Mouse (Mus musculus): ENCODE results near the gene Ube2o.
"Not testable (repeated sequence)": the region's sequence is repeated elsewhere in the genome, so short reads cannot be mapped to it uniquely, and the experiment has no call there.

Gene Ube2o

DNA sequence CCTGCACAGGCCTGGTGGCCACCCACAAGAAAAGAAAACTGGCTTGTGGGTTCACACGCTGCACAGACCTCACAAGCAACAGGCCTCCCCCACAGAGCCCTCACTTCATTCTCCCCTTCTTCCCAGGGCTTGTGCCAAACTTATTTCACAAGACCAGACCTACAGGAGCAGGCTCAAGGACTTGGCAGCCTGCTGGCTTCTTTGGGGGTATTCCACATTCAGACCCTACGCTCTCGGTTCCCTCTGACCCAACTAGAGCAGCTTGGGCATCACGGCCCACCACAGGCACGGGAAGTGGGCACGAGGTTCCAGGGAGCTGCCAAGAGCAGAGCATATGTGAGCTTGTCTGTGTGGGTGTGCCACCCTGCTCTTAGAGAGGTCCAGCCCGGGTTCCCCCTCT, 36.4 kb upstream of the Ube2o start:
- H3K4me3 ChIP-seq (replicated peaks; ENCODE audit: low read length) = 0 out of 2 replicates have a peak overlapping the region, but pooled peaks have one; percentile 7
- H3K27me3 ChIP-seq (ENCODE audit: insufficient read depth, low read length) = peaks cover 3% of the 10 kb centered on the region; the same call in 1 of the 2 replicates
- no peaks in the 10 kb centered on the region for H3K9me3 ChIP-seq (ENCODE audit: low read length)
- TF ChIP-seq POU5F1 (IDR thresholded peaks at IDR 0.05; ENCODE audit: borderline replicate concordance, low read length) = no peak
- TF ChIP-seq CTCF (conservative IDR thresholded peaks at IDR 0.05; ENCODE audit: low read length) = no peak
- no peak for TF ChIP-seq NANOG (IDR thresholded peaks at IDR 0.05; ENCODE audit: borderline replicate concordance, low read length)
- H3K36me3 ChIP-seq (ENCODE audit: insufficient read depth, low read length) = peaks cover 23% of the 10 kb centered on the region
- H3K4me1 ChIP-seq (replicated peaks; ENCODE audit: low read depth, low read length) = peaks cover 98% of the 10 kb centered on the region

DNA sequence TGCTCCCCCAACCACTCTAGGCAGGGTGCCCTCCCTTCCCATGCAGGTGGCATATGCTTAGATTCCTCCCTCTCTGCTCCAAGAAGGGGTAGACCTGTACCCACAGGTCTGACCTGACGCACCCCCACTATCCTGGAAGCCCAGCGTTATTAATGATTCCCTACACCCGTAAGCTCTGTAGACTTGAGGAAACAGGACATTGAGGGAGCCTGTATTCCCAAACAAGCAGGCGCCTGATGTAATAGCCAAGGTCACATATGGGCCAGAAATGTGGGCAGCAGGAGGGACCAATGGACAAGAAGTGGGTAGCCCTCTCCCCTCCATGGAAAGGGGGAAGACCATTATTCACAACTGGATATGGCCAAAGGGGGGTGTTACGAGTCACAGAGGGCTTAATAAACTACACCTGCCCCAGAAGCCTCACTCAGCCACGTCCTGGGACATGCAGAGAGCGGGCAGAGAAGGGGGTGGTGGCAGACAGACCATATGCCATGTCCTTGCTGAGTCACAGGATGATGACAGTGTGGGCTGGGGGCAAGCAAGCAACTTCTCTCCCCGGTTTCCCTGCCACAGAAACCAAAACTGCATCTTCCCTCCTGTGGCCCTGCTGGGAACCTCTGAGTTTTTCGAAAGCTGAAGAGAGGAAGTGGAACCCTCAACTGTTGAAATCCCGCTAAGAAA, 35.3 kb upstream of the Ube2o start:
- H3K4me3 ChIP-seq (replicated peaks; ENCODE audit: low read length) = peak overlapping the region; percentile 11; the same call in 1 of the 2 replicates
- no peaks in the 10 kb centered on the region for H3K27me3 ChIP-seq (ENCODE audit: insufficient read depth, low read length)
- TF ChIP-seq POU5F1 (IDR thresholded peaks at IDR 0.05; ENCODE audit: borderline replicate concordance, low read length) (no peak), NANOG (IDR thresholded peaks at IDR 0.05; ENCODE audit: borderline replicate concordance, low read length) (no peak), CTCF (conservative IDR thresholded peaks at IDR 0.05; ENCODE audit: low read length) (no peak)
- no peaks in the 10 kb centered on the region for H3K9me3 ChIP-seq (ENCODE audit: low read length)
- H3K36me3 ChIP-seq (ENCODE audit: insufficient read depth, low read length) = peaks cover 23% of the 10 kb centered on the region
- H3K4me1 ChIP-seq (replicated peaks; ENCODE audit: low read depth, low read length) = peaks cover 97% of the 10 kb centered on the region

DNA sequence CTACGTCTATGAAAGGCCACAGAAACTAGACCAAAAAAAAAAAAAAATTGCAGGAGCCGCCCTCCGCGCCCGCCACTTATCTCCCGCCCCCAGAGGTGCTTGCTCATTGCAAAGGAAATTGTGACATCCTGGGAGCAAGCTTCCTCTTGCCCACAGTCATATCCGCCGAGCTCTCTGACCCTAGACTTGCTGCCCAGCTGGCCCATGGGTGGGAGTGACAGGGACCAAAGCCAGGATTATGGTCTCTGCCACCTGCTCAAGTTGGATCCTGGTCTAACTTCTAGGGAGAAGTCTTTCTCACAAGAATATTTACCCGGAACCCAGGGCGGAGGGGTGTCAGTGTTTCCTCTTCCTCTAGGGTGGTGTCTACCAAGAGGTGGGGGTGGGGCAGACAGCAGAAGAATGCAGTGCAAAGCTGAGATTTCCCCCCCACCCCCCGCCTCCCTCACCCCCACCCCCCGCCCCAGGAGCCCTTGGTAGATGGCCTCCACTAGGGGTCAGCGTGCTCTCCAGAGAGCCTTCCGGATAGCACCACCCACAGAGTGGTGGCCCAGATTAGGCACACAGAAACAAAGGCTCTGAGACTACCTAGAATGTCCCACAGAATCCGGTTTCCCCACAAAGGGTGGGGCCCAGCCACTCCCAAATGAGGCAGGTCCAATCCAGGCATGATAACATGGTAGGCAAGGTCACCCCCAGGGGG, 34.6 kb upstream of the Ube2o start:
- H3K27me3 ChIP-seq (ENCODE audit: insufficient read depth, low read length) = no peaks in the 10 kb centered on the region

DNA sequence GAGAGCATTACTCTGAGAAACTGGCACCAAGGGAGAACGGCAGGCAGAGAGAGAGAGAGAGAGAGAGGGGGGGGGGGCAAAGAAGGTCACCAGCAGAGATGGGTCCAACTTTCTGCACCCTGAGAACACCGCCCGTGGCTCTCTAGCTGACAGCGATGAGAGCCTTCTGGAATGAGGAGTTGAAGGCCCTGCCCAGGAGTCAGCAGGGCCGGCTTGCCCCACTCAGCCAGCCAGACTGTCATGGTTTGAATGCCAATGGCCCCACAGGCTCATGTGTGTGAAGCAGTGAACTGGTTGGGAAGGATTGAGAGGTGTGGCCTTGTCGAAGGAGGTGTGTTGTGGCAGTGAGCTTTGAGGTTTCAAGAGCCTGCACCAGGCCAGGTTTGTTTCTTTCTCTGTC, 32.0 kb upstream of the Ube2o start:
- H3K4me1 ChIP-seq (replicated peaks; ENCODE audit: low read depth, low read length) = peaks cover 94% of the 10 kb centered on the region
- H3K9me3 ChIP-seq (ENCODE audit: low read length) = no peaks in the 10 kb centered on the region
- H3K27me3 ChIP-seq (ENCODE audit: insufficient read depth, low read length) = no peaks in the 10 kb centered on the region
- no peak for TF ChIP-seq NANOG (IDR thresholded peaks at IDR 0.05; ENCODE audit: borderline replicate concordance, low read length)
- TF ChIP-seq POU5F1 (IDR thresholded peaks at IDR 0.05; ENCODE audit: borderline replicate concordance, low read length) = no peak
- TF ChIP-seq CTCF (conservative IDR thresholded peaks at IDR 0.05; ENCODE audit: low read length) = no peak
- H3K4me3 ChIP-seq (replicated peaks; ENCODE audit: low read length) = no peak overlapping the region
- peaks cover 29% of the 10 kb centered on the region for H3K36me3 ChIP-seq (ENCODE audit: insufficient read depth, low read length)

More for the DNA sequence above, 34.6 kb upstream of the Ube2o start:
- Histone ChIP-seq H3K36me3 (ENCODE audit: insufficient read depth, low read length) (peaks cover 16% of the 10 kb centered on the region), H3K4me1 (replicated peaks; ENCODE audit: low read depth, low read length) (peaks cover 96% of the 10 kb centered on the region), H3K9me3 (ENCODE audit: low read length) (no peaks in the 10 kb centered on the region), H3K4me3 (replicated peaks; ENCODE audit: low read length) (peak overlapping the region; percentile 61)
- TF ChIP-seq NANOG (IDR thresholded peaks at IDR 0.05; ENCODE audit: borderline replicate concordance, low read length) (no peak), POU5F1 (IDR thresholded peaks at IDR 0.05; ENCODE audit: borderline replicate concordance, low read length) (no peak), CTCF (conservative IDR thresholded peaks at IDR 0.05; ENCODE audit: low read length) (no peak; the same call in 1 of the 2 replicates)

DNA sequence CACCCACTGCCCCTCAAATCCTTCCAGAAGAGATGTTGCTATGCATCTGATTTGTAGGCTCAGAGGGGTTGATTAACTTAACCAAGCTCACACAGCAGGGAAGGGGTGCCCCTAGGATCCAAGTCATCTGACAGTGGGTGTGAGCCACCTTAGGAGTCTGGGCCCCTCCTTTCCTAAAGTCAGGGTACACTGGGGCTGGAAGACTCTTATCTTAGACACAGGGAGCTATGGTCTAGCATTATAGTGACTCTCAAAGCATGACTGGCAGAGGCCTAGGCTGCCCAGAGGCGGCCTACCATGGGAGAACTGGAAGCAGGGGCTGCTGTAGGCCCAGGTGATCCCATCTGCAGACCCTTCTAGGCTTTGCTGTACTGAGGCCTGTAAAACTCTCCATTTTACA, 31.3 kb upstream of the Ube2o start:
- H3K27me3 ChIP-seq (ENCODE audit: insufficient read depth, low read length) = no peaks in the 10 kb centered on the region
- H3K4me3 ChIP-seq (replicated peaks; ENCODE audit: low read length) = no peak overlapping the region
- H3K36me3 ChIP-seq (ENCODE audit: insufficient read depth, low read length) = peaks cover 36% of the 10 kb centered on the region
- no peaks in the 10 kb centered on the region for H3K9me3 ChIP-seq (ENCODE audit: low read length)
- peaks cover 94% of the 10 kb centered on the region for H3K4me1 ChIP-seq (replicated peaks; ENCODE audit: low read depth, low read length)
- TF ChIP-seq CTCF (conservative IDR thresholded peaks at IDR 0.05; ENCODE audit: low read length) (no peak), NANOG (IDR thresholded peaks at IDR 0.05; ENCODE audit: borderline replicate concordance, low read length) (no peak), POU5F1 (IDR thresholded peaks at IDR 0.05; ENCODE audit: borderline replicate concordance, low read length) (no peak)

DNA sequence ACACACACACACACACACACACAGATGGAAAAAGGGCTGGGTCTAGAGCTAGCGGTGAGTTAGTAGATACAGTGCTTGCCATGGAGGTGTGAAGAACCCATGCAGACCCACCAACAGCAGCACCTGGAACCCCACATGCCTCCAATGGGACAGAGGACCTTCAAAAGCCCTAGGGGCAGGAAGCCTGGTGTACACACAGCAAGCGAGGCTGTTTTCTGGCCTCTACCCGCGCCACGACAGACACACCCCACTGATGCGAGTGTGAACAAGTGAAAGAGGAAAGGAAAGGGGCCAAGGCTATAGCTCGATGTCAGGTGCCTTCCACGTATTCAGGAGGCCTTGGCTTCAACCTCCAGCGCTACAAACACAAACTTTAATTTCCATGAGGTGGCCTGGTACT, 30.6 kb upstream of the Ube2o start:
- no peaks in the 10 kb centered on the region for H3K27me3 ChIP-seq (ENCODE audit: insufficient read depth, low read length)
- H3K9me3 ChIP-seq (ENCODE audit: low read length) = no peaks in the 10 kb centered on the region
- peaks cover 40% of the 10 kb centered on the region for H3K36me3 ChIP-seq (ENCODE audit: insufficient read depth, low read length)
- H3K4me1 ChIP-seq (replicated peaks; ENCODE audit: low read depth, low read length) = peaks cover 93% of the 10 kb centered on the region
- TF ChIP-seq POU5F1 (IDR thresholded peaks at IDR 0.05; ENCODE audit: borderline replicate concordance, low read length) (no peak), NANOG (IDR thresholded peaks at IDR 0.05; ENCODE audit: borderline replicate concordance, low read length) (no peak), CTCF (conservative IDR thresholded peaks at IDR 0.05; ENCODE audit: low read length) (no peak)
- H3K4me3 ChIP-seq (replicated peaks; ENCODE audit: low read length) = no peak overlapping the region

DNA sequence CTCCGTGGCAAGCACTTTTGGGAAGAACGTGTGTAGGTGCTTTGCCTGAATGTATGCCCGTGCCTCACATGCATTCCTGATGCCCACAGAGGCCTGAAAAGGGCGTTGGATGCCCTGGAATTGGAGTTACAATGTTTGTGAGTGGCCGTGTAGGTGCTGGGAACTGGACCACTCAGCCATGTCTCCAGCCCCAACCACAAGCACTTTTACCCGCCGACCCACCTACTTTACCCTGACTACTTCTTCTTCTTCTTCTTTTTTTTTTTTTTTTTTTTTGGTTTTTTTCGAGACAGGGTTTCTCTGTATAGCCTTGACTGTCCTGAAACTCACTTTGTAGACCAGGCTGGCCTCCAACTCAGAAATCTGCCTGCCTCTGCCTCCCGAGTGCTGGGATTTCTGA, 29.9 kb upstream of the Ube2o start:
- H3K27me3 ChIP-seq (ENCODE audit: insufficient read depth, low read length); H3K9me3 ChIP-seq (ENCODE audit: low read length); H3K4me3 ChIP-seq (replicated peaks; ENCODE audit: low read length): not testable (repeated sequence)
- H3K36me3 ChIP-seq (ENCODE audit: insufficient read depth, low read length) = peaks cover 47% of the 10 kb centered on the region
- peaks cover 93% of the 10 kb centered on the region for H3K4me1 ChIP-seq (replicated peaks; ENCODE audit: low read depth, low read length)

DNA sequence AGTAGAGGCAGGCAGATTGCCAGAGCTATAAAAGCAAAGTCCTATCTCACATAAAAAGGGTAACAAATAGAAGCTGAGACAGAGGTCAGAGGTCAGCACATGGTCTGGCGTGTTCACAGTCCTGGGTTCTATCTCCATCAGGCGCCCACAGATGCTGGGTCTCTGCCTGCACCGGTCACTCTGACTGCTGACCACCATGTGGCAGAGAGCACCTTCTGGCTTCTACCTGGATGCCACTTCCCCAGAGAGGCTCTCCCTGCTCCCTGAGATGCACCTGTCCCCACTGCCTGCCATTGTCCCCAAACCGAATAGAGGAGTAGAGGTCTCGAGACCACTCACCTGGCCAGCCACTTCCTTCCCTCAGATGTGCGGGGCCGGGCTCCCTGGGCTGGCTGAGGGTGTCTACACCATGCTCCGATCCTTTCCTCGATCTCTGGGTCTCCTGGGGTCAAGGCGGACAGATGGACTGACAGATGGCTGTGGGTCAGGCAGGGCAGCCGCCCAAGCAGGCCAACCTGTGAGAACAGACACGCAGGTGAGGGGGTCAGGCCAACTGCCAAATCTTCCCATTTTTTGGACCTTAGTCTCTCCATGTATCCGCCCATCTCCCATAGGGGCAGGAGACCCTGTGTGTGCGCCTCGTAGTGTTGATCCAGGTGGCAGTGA, 28.9 kb upstream of the Ube2o start:
- Histone ChIP-seq H3K9me3 (ENCODE audit: low read length) (no peaks in the 10 kb centered on the region), H3K4me3 (replicated peaks; ENCODE audit: low read length) (peak overlapping the region; percentile 37), H3K36me3 (ENCODE audit: insufficient read depth, low read length) (peaks cover 56% of the 10 kb centered on the region), H3K4me1 (replicated peaks; ENCODE audit: low read depth, low read length) (peaks cover 94% of the 10 kb centered on the region), H3K27me3 (ENCODE audit: insufficient read depth, low read length) (no peaks in the 10 kb centered on the region)
- TF ChIP-seq POU5F1 (IDR thresholded peaks at IDR 0.05; ENCODE audit: borderline replicate concordance, low read length) (no peak), NANOG (IDR thresholded peaks at IDR 0.05; ENCODE audit: borderline replicate concordance, low read length) (no peak), CTCF (conservative IDR thresholded peaks at IDR 0.05; ENCODE audit: low read length) (no peak)

All from E14TG2a.4 (cell line).